ENCODE assay signal across 21 mouse cellular contexts in the genomic region with DNA sequence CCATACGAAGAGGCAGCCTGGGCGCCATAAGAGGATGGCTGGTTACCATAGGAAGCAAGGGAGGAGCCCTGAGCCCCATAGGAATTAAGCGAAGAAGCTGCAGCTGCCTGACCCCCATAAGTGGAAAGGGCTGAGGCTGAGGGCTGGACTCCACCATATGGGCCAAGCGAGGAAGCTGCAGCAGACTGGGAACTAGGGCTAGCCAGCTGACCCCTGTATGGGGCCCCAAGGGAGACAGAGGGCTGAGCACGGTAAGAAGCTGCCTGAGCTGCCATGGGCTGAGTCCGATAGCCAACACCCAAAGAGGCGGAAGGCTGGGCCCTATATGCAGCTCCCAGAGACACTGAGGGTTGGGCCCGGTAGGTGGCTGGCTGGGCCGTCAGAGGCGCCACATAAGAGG. TPM values are rescaled to one million over a fixed set of nuclear protein-coding genes. Genes with fewer than 3 reads are reported as not detected.
DNase-seq lines count a peak whose midpoint lies in the region; ATAC-seq lines count a peak whose summit lies in the region.
"Had no signal": no experiment of that assay in that cellular context is flagged by ENCODE, and none has a peak within 500 bp of the region (broad histone marks: within the 10 kb centered on the region; RNA-seq: fewer than 3 reads in every experiment).

No protein-coding gene starts in this region.

- H3K9me3 ChIP-seq in hindbrain, embryonic 10.5 days, result no peaks in the 10 kb centered on the region
- H3K9me3 ChIP-seq in hindbrain, embryonic 14.5 days (ENCODE audit: control insufficient read depth, low read length), result no peaks in the 10 kb centered on the region
- no peaks in the 10 kb centered on the region for H3K9me3 ChIP-seq in midbrain, embryonic 10.5 days (replicated peaks)
- no peaks in the 10 kb centered on the region for H3K9me3 ChIP-seq in midbrain, embryonic 15.5 days
- no peaks in the 10 kb centered on the region for H3K9me3 ChIP-seq in embryonic facial prominence, embryonic 14.5 days (ENCODE audit: control insufficient read depth, low read length)
- no peaks in the 10 kb centered on the region for H3K9me3 ChIP-seq in neural tube, embryonic 15.5 days (replicated peaks)
- H3K9me3 ChIP-seq: heart, embryonic 13.5 days; limb, embryonic 10.5 days; neural tube, embryonic 12.5 days had no signal

- WGBS in hindbrain, embryonic 10.5 days, result 84% methylated on average over 10 of the region's 10 CpGs
- 75% methylated on average over 10 of the region's 10 CpGs for WGBS in hindbrain, embryonic 14.5 days
- WGBS in midbrain, embryonic 10.5 days, result 87% methylated on average over 10 of the region's 10 CpGs
- WGBS in midbrain, embryonic 15.5 days, result 82% methylated on average over 10 of the region's 10 CpGs
- WGBS in embryonic facial prominence, embryonic 14.5 days, result 81% methylated on average over 10 of the region's 10 CpGs
- WGBS in neural tube, embryonic 15.5 days, result 82% methylated on average over 10 of the region's 10 CpGs

- ATAC-seq in hindbrain, embryonic 14.5 days (ENCODE audit: low FRiP score), result no peak
- ATAC-seq in midbrain, embryonic 15.5 days (replicated peaks), result no peak
- peak; percentile 27; the same call in 1 of the 2 replicates for ATAC-seq in embryonic facial prominence, embryonic 14.5 days (ENCODE audit: low read depth)
- no peak for ATAC-seq in neural tube, embryonic 15.5 days (ENCODE audit: low FRiP score)
- ATAC-seq: activated CD4-positive, CD25-positive, alpha-beta regulatory T cell, adult 4 months; forebrain, embryonic 14.5 days had no signal

- H3K4me1 ChIP-seq in hindbrain, embryonic 10.5 days (replicated peaks), result peaks cover 23% of the 10 kb centered on the region
- H3K4me1 ChIP-seq in hindbrain, embryonic 14.5 days (replicated peaks; ENCODE audit: control insufficient read depth, insufficient read depth, low read length), result peaks cover 4% of the 10 kb centered on the region
- H3K4me1 ChIP-seq in midbrain, embryonic 10.5 days, result peaks cover 16% of the 10 kb centered on the region
- H3K4me1 ChIP-seq in midbrain, embryonic 15.5 days, result peaks cover 7% of the 10 kb centered on the region
- peaks cover 6% of the 10 kb centered on the region for H3K4me1 ChIP-seq in embryonic facial prominence, embryonic 14.5 days (ENCODE audit: control insufficient read depth, insufficient read depth, low read length)
- peaks cover 7% of the 10 kb centered on the region for H3K4me1 ChIP-seq in neural tube, embryonic 15.5 days

- no peak overlapping the region for H3K9ac ChIP-seq in hindbrain, embryonic 14.5 days
- no peak overlapping the region for H3K9ac ChIP-seq in midbrain, embryonic 15.5 days
- no peak overlapping the region for H3K9ac ChIP-seq in embryonic facial prominence, embryonic 14.5 days (ENCODE audit: low read depth, low read length)
- H3K9ac ChIP-seq in neural tube, embryonic 15.5 days (replicated peaks), result no peak overlapping the region
- H3K9ac ChIP-seq: heart, embryonic 13.5 days; neural tube, embryonic 12.5 days had no signal

- peak overlapping the region; percentile 40; the same call in 1 of the 2 replicates for H3K27ac ChIP-seq in hindbrain, embryonic 10.5 days
- H3K27ac ChIP-seq in hindbrain, embryonic 14.5 days, result no peak overlapping the region
- H3K27ac ChIP-seq in midbrain, embryonic 10.5 days (replicated peaks), result no peak overlapping the region
- H3K27ac ChIP-seq in midbrain, embryonic 15.5 days, result no peak overlapping the region
- H3K27ac ChIP-seq in embryonic facial prominence, embryonic 14.5 days (replicated peaks; ENCODE audit: low read depth, low read length), result no peak overlapping the region
- no peak overlapping the region for H3K27ac ChIP-seq in neural tube, embryonic 15.5 days (replicated peaks)
- H3K27ac ChIP-seq: heart, embryonic 13.5 days; limb, embryonic 10.5 days; neural tube, embryonic 12.5 days had no signal

- peaks cover 72% of the 10 kb centered on the region for H3K36me3 ChIP-seq in hindbrain, embryonic 10.5 days
- peaks cover 56% of the 10 kb centered on the region for H3K36me3 ChIP-seq in hindbrain, embryonic 14.5 days (replicated peaks; ENCODE audit: control insufficient read depth, insufficient read depth)
- H3K36me3 ChIP-seq in midbrain, embryonic 10.5 days, result peaks cover 80% of the 10 kb centered on the region
- peaks cover 36% of the 10 kb centered on the region; the same call in 1 of the 2 replicates for H3K36me3 ChIP-seq in midbrain, embryonic 15.5 days (replicated peaks)
- H3K36me3 ChIP-seq in embryonic facial prominence, embryonic 14.5 days (ENCODE audit: control insufficient read depth, insufficient read depth, low read length), result peaks cover 56% of the 10 kb centered on the region
- H3K36me3 ChIP-seq in neural tube, embryonic 15.5 days, result peaks cover 50% of the 10 kb centered on the region

- no peak overlapping the region for H3K4me2 ChIP-seq in hindbrain, embryonic 14.5 days (replicated peaks)
- H3K4me2 ChIP-seq in midbrain, embryonic 15.5 days, result no peak overlapping the region
- H3K4me2 ChIP-seq in embryonic facial prominence, embryonic 14.5 days (ENCODE audit: low read depth, low read length), result no peak overlapping the region
- H3K4me2 ChIP-seq in neural tube, embryonic 15.5 days, result no peak overlapping the region
- H3K4me2 ChIP-seq: heart, embryonic 13.5 days; liver, embryonic 11.5 days; neural tube, embryonic 12.5 days had no signal

- H3K27me3 ChIP-seq in hindbrain, embryonic 10.5 days (ENCODE audit: insufficient read depth, poor library complexity, severe bottlenecking), result no peaks in the 10 kb centered on the region
- no peaks in the 10 kb centered on the region for H3K27me3 ChIP-seq in hindbrain, embryonic 14.5 days (ENCODE audit: control insufficient read depth, insufficient read depth, low read length)
- no peaks in the 10 kb centered on the region for H3K27me3 ChIP-seq in midbrain, embryonic 10.5 days (ENCODE audit: low read depth, poor library complexity, severe bottlenecking)
- no peaks in the 10 kb centered on the region for H3K27me3 ChIP-seq in midbrain, embryonic 15.5 days (replicated peaks)
- no peaks in the 10 kb centered on the region for H3K27me3 ChIP-seq in embryonic facial prominence, embryonic 14.5 days (replicated peaks; ENCODE audit: control insufficient read depth, insufficient read depth, low read length)
- H3K27me3 ChIP-seq in neural tube, embryonic 15.5 days (replicated peaks), result no peaks in the 10 kb centered on the region
- H3K27me3 ChIP-seq: heart, embryonic 13.5 days; neural tube, embryonic 12.5 days had no signal

- DNase-seq in hindbrain, embryonic 10.5 days (ENCODE audit: low spot score), result peak; percentile 21
- DNase-seq in hindbrain, embryonic 14.5 days (ENCODE audit: low spot score), result no peak
- no peak for DNase-seq in midbrain, embryonic 10.5 days (ENCODE audit: low spot score)
- no peak for DNase-seq in embryonic facial prominence, embryonic 14.5 days (ENCODE audit: low spot score)
- no peak for DNase-seq in thymus, postnatal 0 days (ENCODE audit: low spot score)
- DNase-seq: adrenal gland, postnatal 25 days; kidney, adult 2 months; kidney, postnatal 14 days; lung, adult 2 months; lung, postnatal 4 days; spleen, adult 18-20 months; thymus, adult 18-20 months had no signal

- no peak overlapping the region for H3K4me3 ChIP-seq in hindbrain, embryonic 10.5 days
- H3K4me3 ChIP-seq in hindbrain, embryonic 14.5 days (replicated peaks; ENCODE audit: low read length), result no peak overlapping the region
- H3K4me3 ChIP-seq in midbrain, embryonic 10.5 days, result peak overlapping the region; percentile 11; the same call in 1 of the 2 replicates
- H3K4me3 ChIP-seq in midbrain, embryonic 15.5 days, result no peak overlapping the region
- no peak overlapping the region for H3K4me3 ChIP-seq in embryonic facial prominence, embryonic 14.5 days (ENCODE audit: low read depth, low read length)
- no peak overlapping the region for H3K4me3 ChIP-seq in neural tube, embryonic 15.5 days (replicated peaks)
- H3K4me3 ChIP-seq: erythroblast, embryonic 14.5 days; heart, embryonic 13.5 days; limb, embryonic 10.5 days; neural tube, embryonic 12.5 days had no signal

RNA-seq across cellular contexts. Expression of gene Gm21992, which starts 8.1 kb away (rescaled TPM):
- 26.7 and 30.0 TPM in 2 replicates for polyA plus RNA-seq in hindbrain, embryonic 10.5 days (2016; fragmentation: Nextera tagmentation; extraction: Ambion mirVana)
- polyA plus RNA-seq in hindbrain, embryonic 14.5 days (2014; fragmentation: Nextera tagmentation; extraction: Ambion mirVana), result 8.6 and 10.5 TPM in 2 replicates
- polyA plus RNA-seq in midbrain, embryonic 10.5 days (2016; fragmentation: Nextera tagmentation; extraction: Ambion mirVana), result 35.3 and 37.6 TPM in 2 replicates
- 17.0 and 19.5 TPM in 2 replicates for polyA plus RNA-seq in midbrain, embryonic 15.5 days (2015; fragmentation: Nextera tagmentation; extraction: Ambion mirVana)
- polyA plus RNA-seq in embryonic facial prominence, embryonic 14.5 days (2014; fragmentation: Nextera tagmentation; extraction: Ambion mirVana), result 14.9 and 17.1 TPM in 2 replicates
- polyA plus RNA-seq in neural tube, embryonic 15.5 days (2015; fragmentation: Nextera tagmentation; extraction: Ambion mirVana), result 14.8 and 20.1 TPM in 2 replicates
- polyA plus RNA-seq in thymus, postnatal 0 days (2015; fragmentation: Nextera tagmentation; extraction: Ambion mirVana), result 35.6 and 36.7 TPM in 2 replicates

RNA-seq across cellular contexts. Expression of gene Rbm14, which starts 8.2 kb away (rescaled TPM):
- polyA plus RNA-seq in hindbrain, embryonic 10.5 days (2016; fragmentation: Nextera tagmentation; extraction: Ambion mirVana), result 126 and 130 TPM in 2 replicates
- 56.3 and 62.8 TPM in 2 replicates for polyA plus RNA-seq in hindbrain, embryonic 14.5 days (2014; fragmentation: Nextera tagmentation; extraction: Ambion mirVana)
- 136 TPM in 2 replicates for polyA plus RNA-seq in midbrain, embryonic 10.5 days (2016; fragmentation: Nextera tagmentation; extraction: Ambion mirVana)
- polyA plus RNA-seq in midbrain, embryonic 15.5 days (2015; fragmentation: Nextera tagmentation; extraction: Ambion mirVana), result 69.3 and 72.8 TPM in 2 replicates
- polyA plus RNA-seq in embryonic facial prominence, embryonic 14.5 days (2014; fragmentation: Nextera tagmentation; extraction: Ambion mirVana), result 61.5 and 65.3 TPM in 2 replicates
- 55.0 and 65.1 TPM in 2 replicates for polyA plus RNA-seq in neural tube, embryonic 15.5 days (2015; fragmentation: Nextera tagmentation; extraction: Ambion mirVana)
- polyA plus RNA-seq in thymus, postnatal 0 days (2015; fragmentation: Nextera tagmentation; extraction: Ambion mirVana), result 51.4 and 67.4 TPM in 2 replicates

RNA-seq across cellular contexts. Expression of gene Rbm4, which starts 9.6 kb away (rescaled TPM):
- polyA plus RNA-seq in hindbrain, embryonic 10.5 days (2016; fragmentation: Nextera tagmentation; extraction: Ambion mirVana), result 104 and 106 TPM in 2 replicates
- polyA plus RNA-seq in hindbrain, embryonic 14.5 days (2014; fragmentation: Nextera tagmentation; extraction: Ambion mirVana), result 78.9 and 82.7 TPM in 2 replicates
- polyA plus RNA-seq in midbrain, embryonic 10.5 days (2016; fragmentation: Nextera tagmentation; extraction: Ambion mirVana), result 93.6 and 108 TPM in 2 replicates
- polyA plus RNA-seq in midbrain, embryonic 15.5 days (2015; fragmentation: Nextera tagmentation; extraction: Ambion mirVana), result 98.0 and 98.6 TPM in 2 replicates
- 68.6 and 72.0 TPM in 2 replicates for polyA plus RNA-seq in embryonic facial prominence, embryonic 14.5 days (2014; fragmentation: Nextera tagmentation; extraction: Ambion mirVana)
- polyA plus RNA-seq in neural tube, embryonic 15.5 days (2015; fragmentation: Nextera tagmentation; extraction: Ambion mirVana), result 67.2 and 76.2 TPM in 2 replicates
- polyA plus RNA-seq in thymus, postnatal 0 days (2015; fragmentation: Nextera tagmentation; extraction: Ambion mirVana), result 62.0 and 72.5 TPM in 2 replicates

RNA-seq across cellular contexts. Expression of gene Ccs, which starts 35.8 kb away (rescaled TPM):
- 46.9 and 49.6 TPM in 2 replicates for polyA plus RNA-seq in hindbrain, embryonic 10.5 days (2016; fragmentation: Nextera tagmentation; extraction: Ambion mirVana)
- polyA plus RNA-seq in hindbrain, embryonic 14.5 days (2014; fragmentation: Nextera tagmentation; extraction: Ambion mirVana), result 31.9 and 41.4 TPM in 2 replicates
- polyA plus RNA-seq in midbrain, embryonic 10.5 days (2016; fragmentation: Nextera tagmentation; extraction: Ambion mirVana), result 41.6 and 43.1 TPM in 2 replicates
- polyA plus RNA-seq in midbrain, embryonic 15.5 days (2015; fragmentation: Nextera tagmentation; extraction: Ambion mirVana), result 43.9 and 44.1 TPM in 2 replicates
- 48.3 and 54.1 TPM in 2 replicates for polyA plus RNA-seq in embryonic facial prominence, embryonic 14.5 days (2014; fragmentation: Nextera tagmentation; extraction: Ambion mirVana)
- 42.4 and 47.9 TPM in 2 replicates for polyA plus RNA-seq in neural tube, embryonic 15.5 days (2015; fragmentation: Nextera tagmentation; extraction: Ambion mirVana)
- polyA plus RNA-seq in thymus, postnatal 0 days (2015; fragmentation: Nextera tagmentation; extraction: Ambion mirVana), result 41.1 and 43.4 TPM in 2 replicates

RNA-seq across cellular contexts. Expression of gene Ccdc87, which starts 35.9 kb away (rescaled TPM):
- 0.11 and 0.33 TPM in 2 replicates for polyA plus RNA-seq in hindbrain, embryonic 10.5 days (2016; fragmentation: Nextera tagmentation; extraction: Ambion mirVana)
- 0.71 and 0.81 TPM in 2 replicates for polyA plus RNA-seq in hindbrain, embryonic 14.5 days (2014; fragmentation: Nextera tagmentation; extraction: Ambion mirVana)
- polyA plus RNA-seq in midbrain, embryonic 10.5 days (2016; fragmentation: Nextera tagmentation; extraction: Ambion mirVana), result 0.07 and 0.14 TPM in 2 replicates
- 0.74 and 0.83 TPM in 2 replicates for polyA plus RNA-seq in midbrain, embryonic 15.5 days (2015; fragmentation: Nextera tagmentation; extraction: Ambion mirVana)
- 0.54 and 0.64 TPM in 2 replicates for polyA plus RNA-seq in embryonic facial prominence, embryonic 14.5 days (2014; fragmentation: Nextera tagmentation; extraction: Ambion mirVana)
- polyA plus RNA-seq in neural tube, embryonic 15.5 days (2015; fragmentation: Nextera tagmentation; extraction: Ambion mirVana), result 0.37 and 0.52 TPM in 2 replicates
- polyA plus RNA-seq in thymus, postnatal 0 days (2015; fragmentation: Nextera tagmentation; extraction: Ambion mirVana), result 0.13 TPM in 1 of 2 replicates, not detected in the other
- polyA plus RNA-seq: activated CD4-positive, CD25-positive, alpha-beta regulatory T cell, adult 4 months; limb, embryonic 10.5 days; liver, embryonic 11.5 days had no signal
